Comparison of ENCODE assay signal across 11 mouse cellular contexts in the genomic region with DNA sequence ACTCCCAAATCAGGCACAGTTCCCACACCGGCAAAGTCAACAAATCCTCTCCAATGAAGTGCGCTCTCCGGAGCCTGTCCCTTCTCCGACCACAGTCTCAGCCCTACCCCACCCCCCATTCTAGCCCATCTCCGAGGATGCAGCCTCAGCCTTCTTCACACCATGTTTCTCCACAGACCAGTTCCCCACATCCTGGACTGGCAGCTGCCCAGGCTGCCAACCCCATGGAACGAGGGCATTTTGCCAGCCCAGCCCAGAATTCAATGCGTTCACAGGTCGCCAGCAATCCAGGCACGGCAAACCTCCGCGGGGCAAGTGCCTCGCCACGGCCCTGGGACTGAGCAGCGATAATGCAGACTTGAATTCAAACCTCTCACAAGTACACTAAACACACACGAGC. TPM values are rescaled to one million over a fixed set of nuclear protein-coding genes. Genes with fewer than 3 reads are reported as not detected.
DNase-seq lines count a peak whose midpoint lies in the region; ATAC-seq and TF ChIP-seq lines count a peak whose summit lies in the region.
"Had no signal": no experiment of that assay in that cellular context is flagged by ENCODE, and none has a peak within 500 bp of the region (broad histone marks: within the 10 kb centered on the region; RNA-seq: fewer than 3 reads in every experiment).

No protein-coding gene starts in this region.

- H3K27me3 ChIP-seq in neural tube, embryonic 13.5 days: peaks cover 48% of the 10 kb centered on the region
- H3K27me3 ChIP-seq in hindbrain, postnatal 0 days (ENCODE audit: insufficient read depth, low read length): 0 out of 2 replicates have a peak, but pooled peaks cover 5% of the 10 kb centered on the region

- peak; percentile 26; the same call in 1 of the 2 replicates for ATAC-seq in neural tube, embryonic 13.5 days (ENCODE audit: low read depth)
- 0 out of 2 replicates have a peak, but pooled peaks have one; percentile 11 for ATAC-seq in hindbrain, postnatal 0 days
- no peak for ATAC-seq in inflammation-experienced regulatory T-cells, adult 6 months

- peak; percentile 41 for DNase-seq in adrenal gland, postnatal 25 days
- DNase-seq in adrenal gland, postnatal 4 days (ENCODE audit: low spot score in 2 of 2): no peak
- no peak for DNase-seq in neural tube, embryonic 10.5 days (ENCODE audit: extremely low spot score, low spot score)
- DNase-seq in hindbrain, postnatal 0 days (ENCODE audit: low spot score): peak; percentile 75
- no peak for DNase-seq in embryo, embryonic 10.5 days (ENCODE audit: low spot score)
- DNase-seq in urinary bladder, postnatal 14 days (ENCODE audit: low spot score): no peak

- H3K9ac ChIP-seq in neural tube, embryonic 13.5 days: peak overlapping the region; percentile 41; the same call in 1 of the 2 replicates
- no peak overlapping the region for H3K9ac ChIP-seq in hindbrain, postnatal 0 days (replicated peaks; ENCODE audit: low read length)
- H3K9ac ChIP-seq: limb, embryonic 15.5 days; neural tube, embryonic 12.5 days had no signal

- no peaks in the 10 kb centered on the region for H3K9me3 ChIP-seq in neural tube, embryonic 13.5 days
- no peaks in the 10 kb centered on the region for H3K9me3 ChIP-seq in hindbrain, postnatal 0 days (ENCODE audit: low read length)
- H3K9me3 ChIP-seq: limb, embryonic 15.5 days; neural tube, embryonic 12.5 days had no signal

- TF ChIP-seq CTCF in hindbrain, postnatal 0 days (IDR thresholded peaks at IDR 0.05; ENCODE audit: low read depth): no peak

- H3K4me1 ChIP-seq in neural tube, embryonic 13.5 days (replicated peaks): peaks cover 8% of the 10 kb centered on the region; the same call in 1 of the 2 replicates
- no peaks in the 10 kb centered on the region for H3K4me1 ChIP-seq in hindbrain, postnatal 0 days (ENCODE audit: insufficient read depth, low read length)
- H3K4me1 ChIP-seq: neural tube, embryonic 12.5 days had no signal

- no peak overlapping the region for H3K4me3 ChIP-seq in neural tube, embryonic 13.5 days
- no peak overlapping the region for H3K4me3 ChIP-seq in hindbrain, postnatal 0 days (ENCODE audit: low read length)
- H3K4me3 ChIP-seq: limb, embryonic 15.5 days; neural tube, embryonic 12.5 days had no signal

- H3K4me2 ChIP-seq in neural tube, embryonic 13.5 days: peak overlapping the region; percentile 31
- H3K4me2 ChIP-seq in hindbrain, postnatal 0 days (ENCODE audit: low read depth, low read length): peak overlapping the region; percentile 34; the same call in 1 of the 2 replicates
- H3K4me2 ChIP-seq: limb, embryonic 15.5 days; neural tube, embryonic 12.5 days had no signal

- H3K27ac ChIP-seq in neural tube, embryonic 13.5 days (replicated peaks): no peak overlapping the region
- H3K27ac ChIP-seq in hindbrain, postnatal 0 days: peak overlapping the region; percentile 22; the same call in 1 of the 2 replicates
- H3K27ac ChIP-seq: limb, embryonic 15.5 days; neural tube, embryonic 12.5 days had no signal

- H3K36me3 ChIP-seq in neural tube, embryonic 13.5 days: no peaks in the 10 kb centered on the region
- H3K36me3 ChIP-seq in hindbrain, postnatal 0 days (ENCODE audit: insufficient read depth, low read length): no peaks in the 10 kb centered on the region
- H3K36me3 ChIP-seq: limb, embryonic 15.5 days; neural tube, embryonic 12.5 days had no signal

- 20% methylated on average over 15 of the region's 15 CpGs for WGBS in neural tube, embryonic 13.5 days
- WGBS in hindbrain, postnatal 0 days: 15% methylated on average over 15 of the region's 15 CpGs

RNA-seq across cellular contexts. Expression of a gene that starts 24.7 kb away (rescaled TPM):
- 2.8 and 4.3 TPM in 2 replicates for total RNA-seq in adrenal gland, postnatal 25 days (2021)
- 1 to 10 TPM; 7.0 to 8.2 TPM for total RNA-seq in adrenal gland, postnatal 4 days (2021)
- 1.9 and 2.6 TPM in 2 replicates for polyA plus RNA-seq in neural tube, embryonic 13.5 days (2015; fragmentation: Nextera tagmentation; extraction: Ambion mirVana)
- 9.7 and 10.9 TPM in 2 replicates for total RNA-seq in hindbrain, postnatal 0 days (2014; rRNA removed)
- 9.3 and 10.6 TPM in 2 replicates for polyA plus RNA-seq in hindbrain, postnatal 0 days (2015; fragmentation: Nextera tagmentation; extraction: Ambion mirVana)
- not detected for polyA plus RNA-seq in inflammation-experienced regulatory T-cells, adult 6 months (2017; shearing (Covaris generic))

RNA-seq across cellular contexts. Expression of a gene that starts 55.5 kb away (rescaled TPM):
- 5.9 and 6.0 TPM in 2 replicates for total RNA-seq in adrenal gland, postnatal 25 days (2021)
- total RNA-seq in adrenal gland, postnatal 4 days (2021): 1 to 10 TPM; 7.6 to 9.9 TPM
- polyA plus RNA-seq in neural tube, embryonic 13.5 days (2015; fragmentation: Nextera tagmentation; extraction: Ambion mirVana): 4.7 and 5.2 TPM in 2 replicates
- total RNA-seq in hindbrain, postnatal 0 days (2014; rRNA removed): 24.7 and 37.0 TPM in 2 replicates
- polyA plus RNA-seq in hindbrain, postnatal 0 days (2015; fragmentation: Nextera tagmentation; extraction: Ambion mirVana): 8.0 and 8.2 TPM in 2 replicates
- not detected for polyA plus RNA-seq in inflammation-experienced regulatory T-cells, adult 6 months (2017; shearing (Covaris generic))
- polyA plus RNA-seq: heart, embryonic 14.5 days had no signal

Comparison
In these comparisons a context has a peak if more than half of its experiments do, and no peak if none do; other contexts are left out.
1. DNase-seq: peak in adrenal gland, postnatal 25 days (single experiment) and hindbrain, postnatal 0 days (single experiment); none in adrenal gland, postnatal 4 days (0 of 2), neural tube, embryonic 10.5 days (single experiment), embryo, embryonic 10.5 days (single experiment) and urinary bladder, postnatal 14 days (single experiment).